Mouse (Mus musculus) E14TG2a.4 (cell line): ENCODE data around the gene Ociad1.
A peak's percentile ranks its signal among the peaks of the same experiment; 100 is the strongest.

ENCODE experiments used
- H3K27me3 ChIP-seq: 2 replicates; pipeline ENCODE4 v1.6.1; 2014; ENCODE audit warnings: low read length, control low read depth; ENCODE audit not compliant: insufficient read depth
- H3K36me3 ChIP-seq: 2 replicates; pipeline ENCODE4 v1.6.1; 2014; ENCODE audit warnings: low read length, control low read depth; ENCODE audit not compliant: insufficient read depth
- H3K4me1 ChIP-seq: replicated peaks from 2 replicates; pipeline ENCODE4 v1.6.1; 2014; ENCODE audit warnings: low read depth, low read length, control low read depth
- H3K4me3 ChIP-seq: replicated peaks from 2 replicates; pipeline ENCODE4 v1.5.1; 2014; ENCODE audit warnings: mild to moderate bottlenecking, low read length
- H3K9me3 ChIP-seq: 2 replicates; pipeline ENCODE4 v1.6.1; 2014; ENCODE audit warnings: low read length, control low read depth
- CTCF ChIP-seq: conservative IDR thresholded peaks from 2 replicates; pipeline ENCODE4 v1.5.1; 2014; ENCODE audit warnings: low read length
- NANOG ChIP-seq: IDR thresholded peaks from 2 replicates; pipeline ENCODE4 v1.6.1; 2014; ENCODE audit warnings: borderline replicate concordance, low read length, mixed read lengths
- POU5F1 ChIP-seq: IDR thresholded peaks from 2 replicates; pipeline ENCODE4 v1.6.1; 2014; ENCODE audit warnings: low read length, borderline replicate concordance

Ociad1 gene

GRCm38 (mm10) chr5:73338832-73339163 is 46.2 kb downstream of the Ociad1 start:
- H3K9me3 ChIP-seq: no peaks in the 10 kb centered on the region
- TF ChIP-seq NANOG (no peak), POU5F1 (no peak), CTCF (no peak)
- peaks cover 41% of the 10 kb centered on the region for H3K27me3 ChIP-seq
- no peaks in the 10 kb centered on the region for H3K36me3 ChIP-seq
- H3K4me3 ChIP-seq: peak overlapping the region; percentile 79
- peaks cover 21% of the 10 kb centered on the region for H3K4me1 ChIP-seq

GRCm38 (mm10) chr5:73339779-73340722 is 47.5 kb downstream of the Ociad1 start:
- Histone ChIP-seq H3K9me3 (no peaks in the 10 kb centered on the region), H3K4me3 (no peak overlapping the region), H3K36me3 (no peaks in the 10 kb centered on the region), H3K4me1 (peaks cover 21% of the 10 kb centered on the region), H3K27me3 (peaks cover 41% of the 10 kb centered on the region)
- no peak for TF ChIP-seq POU5F1
- no peak for TF ChIP-seq CTCF

GRCm38 (mm10) chr5:73340723-73341235 is 48.2 kb downstream of the Ociad1 start, which contains the start of gene Ociad2:
Gene Ociad2, minus strand, starts transcription at chr5:73341028.
- no peaks in the 10 kb centered on the region for H3K36me3 ChIP-seq
- H3K27me3 ChIP-seq: peaks cover 41% of the 10 kb centered on the region
- peaks cover 21% of the 10 kb centered on the region for H3K4me1 ChIP-seq
- no peaks in the 10 kb centered on the region for H3K9me3 ChIP-seq
- H3K4me3 ChIP-seq: no peak within 1 kb of the TSS
- no peak for TF ChIP-seq NANOG

- Histone ChIP-seq H3K9me3 (no peaks in the 10 kb centered on the region), H3K36me3 (no peaks in the 10 kb centered on the region), H3K4me1 (peaks cover 21% of the 10 kb centered on the region), H3K27me3 (peaks cover 40% of the 10 kb centered on the region), H3K4me3 (no peak overlapping the region)
- TF ChIP-seq CTCF: no peak
Measured at GRCm38 (mm10) chr5:73342701-73343355, 50.2 kb downstream of the Ociad1 start.

GRCm38 (mm10) chr5:73344310-73344709 is 51.7 kb downstream of the Ociad1 start:
- peaks cover 19% of the 10 kb centered on the region for H3K4me1 ChIP-seq
- H3K27me3 ChIP-seq: peaks cover 36% of the 10 kb centered on the region
- no peak overlapping the region for H3K4me3 ChIP-seq
- H3K36me3 ChIP-seq: no peaks in the 10 kb centered on the region
- TF ChIP-seq POU5F1: no peak
- no peaks in the 10 kb centered on the region for H3K9me3 ChIP-seq

- Histone ChIP-seq H3K4me3 (no peak overlapping the region), H3K9me3 (peaks cover 3% of the 10 kb centered on the region; the same call in 1 of the 2 replicates), H3K4me1 (peaks cover 15% of the 10 kb centered on the region), H3K36me3 (no peaks in the 10 kb centered on the region), H3K27me3 (peaks cover 28% of the 10 kb centered on the region)
- no peak for TF ChIP-seq NANOG
- TF ChIP-seq POU5F1: no peak
- TF ChIP-seq CTCF: no peak
Measured at GRCm38 (mm10) chr5:73345254-73345653, 52.7 kb downstream of the Ociad1 start.

GRCm38 (mm10) chr5:73349514-73349913 is 56.9 kb downstream of the Ociad1 start:
- no peak overlapping the region for H3K4me3 ChIP-seq
- H3K4me1 ChIP-seq: peaks cover 13% of the 10 kb centered on the region
- H3K9me3 ChIP-seq: peaks cover 17% of the 10 kb centered on the region
- peaks cover 12% of the 10 kb centered on the region for H3K27me3 ChIP-seq
- no peaks in the 10 kb centered on the region for H3K36me3 ChIP-seq
- TF ChIP-seq POU5F1: no peak
- TF ChIP-seq CTCF: no peak
- no peak for TF ChIP-seq NANOG

- no peak for TF ChIP-seq NANOG
- TF ChIP-seq CTCF: no peak
- TF ChIP-seq POU5F1: no peak
- Histone ChIP-seq H3K9me3 (peaks cover 17% of the 10 kb centered on the region), H3K36me3 (no peaks in the 10 kb centered on the region), H3K4me1 (peaks cover 7% of the 10 kb centered on the region), H3K4me3 (no peak overlapping the region), H3K27me3 (peaks cover 12% of the 10 kb centered on the region)
Measured at GRCm38 (mm10) chr5:73351796-73352195, 59.2 kb downstream of the Ociad1 start.

- H3K9me3 ChIP-seq: peaks cover 17% of the 10 kb centered on the region
- TF ChIP-seq CTCF (no peak), NANOG (no peak), POU5F1 (no peak)
- H3K36me3 ChIP-seq: no peaks in the 10 kb centered on the region
- H3K4me3 ChIP-seq: no peak overlapping the region
- peaks cover 6% of the 10 kb centered on the region for H3K4me1 ChIP-seq
- H3K27me3 ChIP-seq: peaks cover 3% of the 10 kb centered on the region; the same call in 1 of the 2 replicates
Measured at GRCm38 (mm10) chr5:73353519-73353918, 60.9 kb downstream of the Ociad1 start.
